Mouse (Mus musculus): Measurements from ENCODE around the gene Fbxo40.

DNA sequence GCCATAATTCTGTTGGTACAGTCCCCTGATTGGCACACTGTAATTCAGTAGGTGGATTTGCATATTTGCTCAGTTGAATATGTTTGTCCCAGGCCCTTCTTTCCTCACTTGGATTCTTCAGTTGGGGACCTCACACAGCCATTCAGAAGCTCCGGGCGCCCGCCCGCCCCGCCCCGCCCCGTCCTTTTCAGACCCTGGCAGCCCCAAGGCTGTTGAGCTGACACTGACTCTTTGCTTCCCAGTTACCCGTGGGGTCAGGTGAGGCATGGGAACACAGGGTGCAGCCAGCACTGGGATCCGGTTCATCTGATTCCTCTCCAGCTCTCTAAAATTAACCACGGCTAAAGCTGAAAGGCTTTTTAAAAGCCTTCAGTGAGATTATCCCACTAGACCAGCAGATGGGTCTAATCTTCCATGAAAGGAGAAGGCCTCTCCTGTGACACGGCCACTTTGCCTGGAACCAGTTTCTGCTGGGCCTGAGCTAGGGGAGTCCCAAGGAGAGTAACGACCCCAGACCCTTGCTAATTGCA lies 45.3 kb downstream of the Fbxo40 start:
- TF ChIP-seq POLR2A (IDR thresholded peaks at IDR 0.05; ENCODE audit: borderline replicate concordance, control insufficient read depth, low read depth, low read length) (no peak), CTCF (IDR thresholded peaks at IDR 0.05; ENCODE audit: control insufficient read depth, insufficient read depth, low read length) (no peak)

Data from bone marrow, adult 2 months (tissue).